Mouse (Mus musculus): ENCODE data around the gene Csnk1d. TPM values are rescaled to one million over a fixed set of nuclear protein-coding genes. Genes with fewer than 3 reads are reported as not detected.

Gene Csnk1d
- total RNA-seq, 2 experiments from 2014 or later, result 129 to 137 TPM

Other genes starting within 250 kb of the Csnk1d start
- gene Hmga1b, start 228.5 kb downstream of the Csnk1d start, total RNA-seq (2021), result 10 to 100 TPM; 19.5 to 20.1 TPM
- gene Rfng, start 207.1 kb downstream of the Csnk1d start, total RNA-seq (2021), result 10 to 100 TPM; 66.1 to 68.6 TPM
- gene Gps1, start 207.1 kb downstream of the Csnk1d start, total RNA-seq (2021), result 100 to 1,000 TPM; 146 to 147 TPM
- gene Dus1l, start 194.9 kb downstream of the Csnk1d start, total RNA-seq (2021), result 10 to 100 TPM; 44.7 to 52.9 TPM
- gene Fasn, start 166.8 kb downstream of the Csnk1d start, total RNA-seq (2021), result 100 to 1,000 TPM; 173 to 191 TPM
- 1 to 10 TPM; 6.1 to 7.0 TPM for gene Ccdc57, start 58.5 kb downstream of the Csnk1d start, total RNA-seq (2021)
- gene Slc16a3, start 42.9 kb downstream of the Csnk1d start, total RNA-seq (2021), result 1 to 10 TPM; 2.3 to 2.5 TPM
- gene Cd7, start 48.1 kb upstream of the Csnk1d start, total RNA-seq (2021), result not detected
- not detected for gene Sectm1b, start 72.2 kb upstream of the Csnk1d start, total RNA-seq (2021)
- gene Sectm1a, start 89.9 kb upstream of the Csnk1d start, total RNA-seq (2021), result not detected
- gene Tex19.2, start 127.3 kb upstream of the Csnk1d start, total RNA-seq (2021), result not detected
- not detected for gene Tex19.1, start 154.8 kb upstream of the Csnk1d start, total RNA-seq (2021)
- gene Uts2r, start 168.9 kb upstream of the Csnk1d start, total RNA-seq (2021), result under 1 TPM in 1 of 2 experiments, not detected in 1; 0.23 TPM
- gene Hexdc, start 213.1 kb upstream of the Csnk1d start, total RNA-seq (2021), result 10 to 100 TPM; 16.7 to 20.2 TPM
- gene Ogfod3, start 213.4 kb upstream of the Csnk1d start, total RNA-seq (2021), result 1 to 10 TPM; 6.0 to 7.0 TPM
- gene Cybc1, start 238.0 kb upstream of the Csnk1d start, total RNA-seq (2021), result 10 to 100 TPM; 22.1 to 22.5 TPM
- gene Narf, start 245.9 kb upstream of the Csnk1d start, total RNA-seq (2021), result 10 to 100 TPM; 48.9 to 56.7 TPM

Measured in layer of hippocampus, postnatal 36 days (tissue).